Mouse (Mus musculus) testis, adult 2 months (tissue): ENCODE results near the gene Hspe1. TPM values are rescaled to one million over a fixed set of nuclear protein-coding genes. Genes with fewer than 3 reads are reported as not detected.
"Not testable (repeated sequence)": the region's sequence is repeated elsewhere in the genome, so short reads cannot be mapped to it uniquely, and the experiment has no call there.

ENCODE experiments used
- H3K27ac ChIP-seq: fragments of 200-500 bp; 2 replicates; pipeline ENCODE4 v1.5.1; 2012; ENCODE audit warnings: low read depth, low read length; ENCODE audit not compliant: control insufficient read depth, insufficient read depth
- H3K27me3 ChIP-seq: fragments of 200-500 bp; 2 replicates; pipeline ENCODE4 v1.6.1; 2012; ENCODE audit warnings: mild to moderate bottlenecking, low read length, moderate library complexity; ENCODE audit not compliant: control insufficient read depth, insufficient read depth
- H3K36me3 ChIP-seq: fragments of 200-500 bp; 2 replicates; pipeline ENCODE4 v1.6.1; 2012; ENCODE audit warnings: mild to moderate bottlenecking, low read length; ENCODE audit not compliant: control insufficient read depth, insufficient read depth
- H3K4me1 ChIP-seq: fragments of 200-500 bp; 2 replicates; pipeline ENCODE4 v1.6.1; 2012; ENCODE audit warnings: low read length; ENCODE audit not compliant: control insufficient read depth, insufficient read depth
- H3K4me3 ChIP-seq: fragments of 200-500 bp; 2 replicates; pipeline ENCODE4 v1.5.1; 2012; ENCODE audit warnings: low read depth, mild to moderate bottlenecking, low read length, moderate library complexity, mixed read lengths; ENCODE audit not compliant: control insufficient read depth
- CTCF ChIP-seq: fragments of 200-500 bp; IDR thresholded peaks from 2 replicates; pipeline ENCODE4 v1.5.1; 2012; ENCODE audit warnings: low read depth, mild to moderate bottlenecking, inconsistent platforms, low read length, moderate library complexity; ENCODE audit not compliant: control insufficient read depth, insufficient read depth, insufficient replicate concordance
- POLR2A ChIP-seq: fragments of 200-500 bp; IDR thresholded peaks from 2 replicates; pipeline ENCODE4 v1.6.1; 2012; ENCODE audit warnings: low read depth, mild to moderate bottlenecking, inconsistent platforms, low read length, moderate library complexity; ENCODE audit not compliant: control insufficient read depth
- polyA plus RNA-seq: library from polyadenylated mRNA; depleted of rRNA; stranded (reverse); fragments of >200 nt; gene quantifications from 2 replicates; pipeline ENCODE4 v1.2.3, GENCODE M21; 2012

Hspe1 gene
- polyA plus RNA-seq, 1 experiment = 17.2 TPM

DNA sequence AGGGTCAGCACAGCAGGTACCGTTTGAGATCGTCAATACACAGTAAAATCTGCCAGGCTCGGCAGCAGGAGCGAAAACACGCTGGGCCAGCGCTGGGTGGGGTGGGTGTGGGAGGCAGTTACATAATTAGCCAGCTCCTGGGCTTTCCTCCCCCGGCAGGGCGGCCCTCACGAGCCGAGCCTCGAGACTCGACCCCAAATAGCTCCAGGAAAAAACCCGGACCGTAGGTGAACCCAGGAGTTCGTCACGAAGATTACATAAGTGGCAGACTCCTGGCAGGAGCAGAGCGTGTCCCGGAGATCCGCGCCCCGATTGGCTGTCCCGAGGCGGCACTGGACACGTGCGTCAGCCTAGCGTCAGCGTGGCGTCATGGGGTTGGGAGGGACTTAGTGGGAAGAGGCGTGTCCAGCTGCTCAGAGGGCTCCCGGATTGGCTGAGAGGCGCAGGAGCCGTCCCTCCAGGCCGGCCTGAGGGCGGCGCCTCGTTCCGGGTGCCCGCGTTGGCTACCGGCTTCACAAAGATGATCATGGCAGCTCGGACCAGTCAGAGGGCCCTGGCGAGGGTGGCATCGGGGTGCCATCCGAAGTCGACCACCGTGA, 35.5 kb upstream of the Hspe1 start, which contains the start of gene Coq10b:
Gene Coq10b (plus strand): TSS at position 416 of the 599 bp plus-strand sequence.
- peaks cover 2% of the 10 kb centered on the region for H3K4me1 ChIP-seq
- peak within 1 kb of the TSS; percentile 99 for H3K4me3 ChIP-seq
- no peaks in the 10 kb centered on the region for H3K36me3 ChIP-seq
- TF ChIP-seq CTCF (no peak), POLR2A (peak; percentile 78)
- no peaks in the 10 kb centered on the region for H3K27me3 ChIP-seq
- H3K27ac ChIP-seq = peak within 1 kb of the TSS; percentile 93

DNA sequence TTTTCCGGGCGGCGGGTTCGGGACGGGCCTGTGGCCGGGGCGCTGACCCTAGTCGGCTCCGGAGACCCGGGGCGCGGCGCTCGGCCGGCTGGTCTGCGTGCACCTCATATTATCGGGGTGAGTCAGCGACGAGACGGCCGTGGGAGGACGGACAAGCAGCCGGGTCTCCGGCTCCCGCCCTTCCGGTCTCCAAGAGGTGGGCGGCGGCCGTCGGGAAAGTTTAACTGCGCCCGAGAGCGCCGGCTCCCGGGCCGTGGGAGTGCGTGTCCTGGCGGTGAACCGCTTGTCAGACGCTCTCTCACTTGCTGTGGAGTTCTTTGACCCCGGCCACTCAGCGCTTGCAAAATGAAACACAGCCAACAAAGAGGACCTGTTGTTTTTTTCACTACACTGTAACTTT, 34.9 kb upstream of the Hspe1 start:
- peaks cover 2% of the 10 kb centered on the region for H3K4me1 ChIP-seq
- no peaks in the 10 kb centered on the region for H3K27me3 ChIP-seq
- no peaks in the 10 kb centered on the region for H3K36me3 ChIP-seq
- TF ChIP-seq POLR2A (no peak), CTCF (no peak)
- H3K4me3 ChIP-seq = peak overlapping the region; percentile 99
- H3K27ac ChIP-seq = peak overlapping the region; percentile 93

DNA sequence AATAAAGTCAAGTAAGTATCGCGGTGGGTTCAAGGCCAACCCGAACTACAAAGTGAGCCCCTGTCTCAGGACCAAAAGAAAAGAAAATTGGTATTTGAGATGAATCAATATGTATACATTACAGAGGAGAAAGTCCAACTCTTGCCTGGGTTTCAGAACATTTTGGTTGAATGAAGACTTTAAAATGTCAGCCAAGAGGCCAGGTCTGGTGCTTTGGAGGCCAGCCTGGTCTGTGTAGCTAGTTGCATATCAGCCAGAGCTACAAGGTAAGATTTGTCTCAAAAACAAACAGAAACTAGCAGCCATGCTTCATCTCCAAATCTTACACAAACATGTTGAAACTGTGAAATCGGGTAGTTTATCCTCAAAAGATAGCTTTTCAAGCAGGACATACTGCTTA, 34.3 kb upstream of the Hspe1 start:
- peak overlapping the region; percentile 99; the same call in 1 of the 2 replicates for H3K4me3 ChIP-seq
- no peaks in the 10 kb centered on the region for H3K27me3 ChIP-seq
- TF ChIP-seq CTCF (no peak), POLR2A (no peak)
- peaks cover 2% of the 10 kb centered on the region for H3K4me1 ChIP-seq
- no peaks in the 10 kb centered on the region for H3K36me3 ChIP-seq
- H3K27ac ChIP-seq = no peak overlapping the region; the same call in 1 of the 2 replicates

DNA sequence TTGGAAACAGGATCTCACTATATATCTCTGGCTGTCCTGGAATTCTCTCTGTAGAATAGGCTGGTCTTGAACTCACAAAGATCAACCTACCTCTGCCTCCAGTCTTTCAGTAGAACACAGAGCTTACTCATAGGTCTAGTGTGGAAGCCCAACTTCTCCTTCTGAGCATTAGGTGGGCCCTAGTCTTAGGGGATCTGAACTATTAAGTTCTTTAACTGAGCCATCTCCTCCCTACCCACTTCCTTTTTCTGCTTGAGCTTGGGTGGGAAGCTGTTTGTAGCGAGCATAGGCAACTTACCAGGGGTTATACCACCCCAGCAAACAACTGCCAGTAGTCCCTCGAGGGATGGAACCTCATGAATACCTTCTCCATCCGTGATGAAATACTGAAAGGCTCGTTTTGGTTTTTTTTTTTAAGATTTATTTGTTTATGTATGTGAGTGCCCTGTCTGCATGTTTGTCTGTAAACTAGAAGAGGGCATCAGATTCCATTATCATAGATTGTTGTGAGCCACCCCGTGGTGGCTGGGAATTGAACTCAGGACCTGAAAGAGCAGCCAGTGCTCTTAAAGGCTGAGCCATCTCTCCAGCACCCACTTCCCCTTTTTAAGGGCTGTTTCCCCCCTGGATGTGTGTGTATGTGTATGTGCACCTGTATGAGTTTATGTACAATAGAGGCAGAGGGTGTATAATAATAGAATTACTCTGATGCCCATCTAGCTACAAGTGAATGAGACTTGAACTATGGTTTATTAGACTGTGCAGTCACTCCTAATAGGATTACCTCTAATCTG, 32.4 kb upstream of the Hspe1 start:
- no peak overlapping the region for H3K4me3 ChIP-seq
- H3K27me3 ChIP-seq = no peaks in the 10 kb centered on the region
- H3K36me3 ChIP-seq = no peaks in the 10 kb centered on the region
- H3K27ac ChIP-seq = no peak overlapping the region
- no peak for TF ChIP-seq CTCF
- TF ChIP-seq POLR2A = no peak
- H3K4me1 ChIP-seq = peaks cover 2% of the 10 kb centered on the region

DNA sequence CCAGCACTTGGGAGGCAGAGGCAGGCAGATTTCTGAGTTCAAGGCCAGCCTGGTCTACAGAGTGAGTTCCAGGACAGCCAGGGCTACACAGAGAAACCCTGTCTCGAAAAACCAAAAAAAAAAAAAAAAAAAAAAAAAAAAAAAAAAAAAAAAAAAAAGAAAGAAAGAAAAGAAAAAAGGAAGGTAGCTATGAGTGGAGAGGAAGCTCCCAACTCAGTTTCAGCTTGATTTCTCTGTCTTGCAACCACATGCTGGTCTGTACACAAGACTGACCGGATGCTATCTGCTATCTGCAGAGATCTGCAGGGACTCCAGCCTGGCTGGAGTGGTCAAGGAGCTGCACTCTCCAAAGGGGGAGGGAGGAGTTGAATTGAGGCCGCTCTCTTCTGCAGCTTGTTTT, 29.5 kb upstream of the Hspe1 start:
- not testable (repeated sequence) for H3K36me3 ChIP-seq, H3K27me3 ChIP-seq, H3K4me1 ChIP-seq, H3K27ac ChIP-seq, H3K4me3 ChIP-seq

DNA sequence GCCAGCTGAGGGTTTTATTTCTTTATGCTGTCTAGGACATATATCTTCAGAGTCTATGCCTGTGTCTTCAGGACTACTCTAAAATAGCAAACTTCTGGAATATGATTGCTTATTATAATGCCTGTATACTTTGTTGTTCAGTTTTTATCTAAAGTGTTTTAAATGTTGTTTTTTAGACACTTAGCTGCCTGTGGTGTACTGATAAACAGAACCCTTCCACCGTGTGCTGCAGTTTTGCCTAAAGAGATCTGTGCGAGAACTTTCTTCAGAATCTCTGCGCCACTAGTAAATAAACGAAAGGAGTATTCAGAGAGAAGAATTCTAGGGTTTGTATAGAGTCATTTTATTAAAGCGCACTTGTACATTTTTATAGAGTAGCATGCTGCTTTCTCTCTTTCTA, 26.8 kb upstream of the Hspe1 start:
- Histone ChIP-seq H3K27ac (no peak overlapping the region), H3K4me3 (no peak overlapping the region), H3K27me3 (no peaks in the 10 kb centered on the region), H3K4me1 (no peaks in the 10 kb centered on the region; the same call in 1 of the 2 replicates), H3K36me3 (peaks cover 2% of the 10 kb centered on the region; the same call in 1 of the 2 replicates)
- TF ChIP-seq CTCF = no peak
- TF ChIP-seq POLR2A = no peak

DNA sequence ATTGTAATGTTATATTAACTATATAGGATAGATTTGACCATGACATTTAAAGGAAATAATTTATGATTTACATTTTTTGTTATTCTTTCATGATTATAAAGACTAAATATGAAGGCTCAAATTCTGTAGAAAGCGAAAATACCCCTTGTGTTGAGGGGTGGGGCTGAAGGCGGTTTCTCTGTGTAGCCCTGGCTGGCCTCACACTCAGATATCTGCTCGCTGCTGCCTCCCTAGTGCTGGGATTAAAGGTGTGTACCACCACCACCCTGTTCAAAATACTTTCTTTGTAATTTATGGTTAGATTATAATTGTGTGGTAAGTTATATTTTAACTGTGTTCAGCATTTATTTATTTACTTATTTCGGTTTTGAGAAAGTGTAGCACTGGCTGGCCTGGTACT, 26.2 kb upstream of the Hspe1 start:
- H3K4me3 ChIP-seq = no peak overlapping the region
- H3K4me1 ChIP-seq = no peaks in the 10 kb centered on the region; the same call in 1 of the 2 replicates
- TF ChIP-seq CTCF (no peak), POLR2A (no peak)
- no peak overlapping the region for H3K27ac ChIP-seq
- H3K36me3 ChIP-seq = peaks cover 2% of the 10 kb centered on the region; the same call in 1 of the 2 replicates
- H3K27me3 ChIP-seq = no peaks in the 10 kb centered on the region

DNA sequence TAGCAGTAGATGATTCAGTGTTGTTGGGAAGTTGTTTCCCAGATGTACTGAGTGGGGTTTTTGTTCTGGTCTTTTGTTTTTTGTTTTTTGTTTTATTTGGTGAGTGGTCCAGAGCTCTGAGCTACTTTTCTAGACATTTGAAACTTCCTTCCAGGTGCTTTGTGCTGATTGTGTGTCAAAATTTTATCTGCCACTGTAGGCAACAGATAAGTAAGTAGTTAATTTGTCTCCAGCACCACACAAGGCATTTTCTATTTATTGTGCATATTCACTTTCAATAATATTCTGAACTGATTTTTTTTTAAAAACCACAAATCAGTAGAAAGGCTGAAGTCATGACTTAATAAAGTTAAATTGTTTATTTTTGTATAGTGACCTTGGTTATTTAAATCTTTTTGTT, 15.6 kb upstream of the Hspe1 start:
- not testable (repeated sequence) for H3K4me3 ChIP-seq, H3K36me3 ChIP-seq, H3K27me3 ChIP-seq, H3K27ac ChIP-seq, H3K4me1 ChIP-seq
